ENCODE assay signal across 8 mouse cellular contexts in the genomic region with DNA sequence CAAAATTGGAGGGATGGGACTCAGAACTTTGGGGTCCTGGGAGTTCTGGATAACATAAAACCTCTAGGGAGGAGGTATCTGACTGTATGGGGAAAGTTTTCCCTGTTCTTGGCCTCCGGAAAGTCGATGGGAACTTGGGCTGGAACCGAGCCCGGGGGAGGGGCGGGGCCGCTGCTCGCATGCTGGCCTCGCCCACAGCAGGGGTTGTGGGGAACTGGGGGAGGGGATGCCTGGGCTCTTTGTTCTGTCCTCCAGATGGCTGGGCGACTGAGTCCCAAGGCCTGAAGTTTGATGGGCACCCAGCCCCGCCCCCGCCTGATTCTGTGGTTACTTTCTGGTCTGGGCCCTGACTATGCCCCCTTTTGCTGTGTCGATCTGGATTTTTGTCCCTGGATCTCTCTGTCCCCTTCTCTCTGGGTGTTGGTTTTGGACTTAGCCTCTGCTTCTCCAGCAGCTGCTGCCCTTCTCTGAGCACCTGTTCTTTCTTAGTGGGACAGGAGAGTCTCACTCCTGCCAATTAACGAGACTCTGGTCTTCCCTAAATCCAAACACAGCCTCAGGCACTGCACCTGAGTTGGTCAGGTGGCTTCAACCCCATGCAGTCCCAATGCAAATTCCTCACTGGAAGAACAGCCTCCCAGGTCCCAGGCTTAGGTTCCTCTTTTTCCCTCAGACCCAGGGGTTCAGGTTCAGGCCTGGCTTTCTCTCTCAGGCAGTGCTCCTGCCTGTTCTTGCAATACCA. TPM values are rescaled to one million over a fixed set of nuclear protein-coding genes. Genes with fewer than 3 reads are reported as not detected.
DNase-seq lines count a peak whose midpoint lies in the region; ATAC-seq lines count a peak whose summit lies in the region.

No protein-coding gene starts in this region.

- whole genome bisulfite sequencing in heart, embryonic 13.5 days: 1% methylated on average over 13 of the region's 13 CpGs
- 0% methylated on average over 13 of the region's 13 CpGs for WGBS in midbrain, embryonic 11.5 days

- peak overlapping the region; percentile 99 for H3K9ac ChIP-seq in heart, embryonic 13.5 days
- peak overlapping the region; percentile 100 for H3K9ac ChIP-seq in midbrain, embryonic 11.5 days (ENCODE audit: low read length)

- peak overlapping the region; percentile 90 for H3K4me3 ChIP-seq in heart, embryonic 13.5 days
- H3K4me3 ChIP-seq in midbrain, embryonic 11.5 days (ENCODE audit: low read depth, low read length): peak overlapping the region; percentile 85

- H3K27ac ChIP-seq in heart, embryonic 13.5 days (replicated peaks): peak overlapping the region; percentile 96
- H3K27ac ChIP-seq in midbrain, embryonic 11.5 days (ENCODE audit: low read depth, low read length): peak overlapping the region; percentile 96

- peaks cover 46% of the 10 kb centered on the region for H3K36me3 ChIP-seq in heart, embryonic 13.5 days
- H3K36me3 ChIP-seq in midbrain, embryonic 11.5 days (ENCODE audit: control insufficient read depth, insufficient read depth, low read length): peaks cover 20% of the 10 kb centered on the region

- peak; percentile 67; the same call in 1 of the 2 replicates for ATAC-seq in heart, embryonic 13.5 days (ENCODE audit: extremely low read depth, insufficient number of reproducible peaks, low FRiP score, low TSS enrichment)
- peak; percentile 83 for ATAC-seq in midbrain, embryonic 11.5 days (ENCODE audit: low FRiP score)

- no peaks in the 10 kb centered on the region for H3K9me3 ChIP-seq in heart, embryonic 13.5 days
- no peaks in the 10 kb centered on the region for H3K9me3 ChIP-seq in midbrain, embryonic 11.5 days (ENCODE audit: control insufficient read depth, low read length)

- H3K4me2 ChIP-seq in heart, embryonic 13.5 days: peak overlapping the region; percentile 83
- H3K4me2 ChIP-seq in midbrain, embryonic 11.5 days: peak overlapping the region; percentile 93

- peaks cover 38% of the 10 kb centered on the region for H3K4me1 ChIP-seq in heart, embryonic 13.5 days
- peaks cover 19% of the 10 kb centered on the region for H3K4me1 ChIP-seq in midbrain, embryonic 11.5 days (ENCODE audit: control insufficient read depth, insufficient read depth, low read length)

- peak; percentile 55 for DNase-seq in kidney, adult 18-20 months
- DNase-seq in kidney, adult 9 months: no peak
- DNase-seq in embryo, embryonic 11 days: peak; percentile 96
- DNase-seq in kidney, postnatal 4 days: peak; percentile 93 to 95
- DNase-seq in midbrain, embryonic 11.5 days (ENCODE audit: low spot score, missing footprints): peak; percentile 98
- no peak for DNase-seq in layer of hippocampus, postnatal 25 days (ENCODE audit: extremely low spot score in 1 of 2, low spot score in 1 of 2)
- no peak for DNase-seq in layer of hippocampus, adult 11-12 months (ENCODE audit: low spot score)

- H3K27me3 ChIP-seq in heart, embryonic 13.5 days (replicated peaks): peaks cover 14% of the 10 kb centered on the region
- peaks cover 5% of the 10 kb centered on the region for H3K27me3 ChIP-seq in midbrain, embryonic 11.5 days (ENCODE audit: control insufficient read depth, insufficient read depth, low read length)

RNA-seq across cellular contexts. Expression of a gene that starts 1.1 kb away (rescaled TPM):
- 127 and 139 TPM in 2 replicates for polyA plus RNA-seq in heart, embryonic 13.5 days (2015; fragmentation: Nextera tagmentation; extraction: Ambion mirVana)
- 241 and 253 TPM in 2 replicates for polyA plus RNA-seq in midbrain, embryonic 11.5 days (2014; fragmentation: Nextera tagmentation; extraction: Ambion mirVana)
- 1 to 10 TPM; 4.7 to 5.5 TPM for total RNA-seq in layer of hippocampus, postnatal 25 days (2021)

RNA-seq across cellular contexts. Expression of a gene that starts 4.7 kb away (rescaled TPM):
- polyA plus RNA-seq in heart, embryonic 13.5 days (2015; fragmentation: Nextera tagmentation; extraction: Ambion mirVana): 1.5 and 1.7 TPM in 2 replicates
- polyA plus RNA-seq in midbrain, embryonic 11.5 days (2014; fragmentation: Nextera tagmentation; extraction: Ambion mirVana): 0.81 and 1.2 TPM in 2 replicates
- total RNA-seq in layer of hippocampus, postnatal 25 days (2021): 1 to 10 TPM; 1.2 to 2.4 TPM

RNA-seq across cellular contexts. Expression of a gene that starts 11.9 kb away (rescaled TPM):
- polyA plus RNA-seq in heart, embryonic 13.5 days (2015; fragmentation: Nextera tagmentation; extraction: Ambion mirVana): 0.51 and 0.74 TPM in 2 replicates
- polyA plus RNA-seq in midbrain, embryonic 11.5 days (2014; fragmentation: Nextera tagmentation; extraction: Ambion mirVana): 0.52 and 0.86 TPM in 2 replicates
- 1 to 10 TPM; 2.4 to 2.9 TPM for total RNA-seq in layer of hippocampus, postnatal 25 days (2021)

RNA-seq across cellular contexts. Expression of a gene that starts 22.3 kb away (rescaled TPM):
- 1.7 and 2.4 TPM in 2 replicates for polyA plus RNA-seq in heart, embryonic 13.5 days (2015; fragmentation: Nextera tagmentation; extraction: Ambion mirVana)
- 0.81 and 0.97 TPM in 2 replicates for polyA plus RNA-seq in midbrain, embryonic 11.5 days (2014; fragmentation: Nextera tagmentation; extraction: Ambion mirVana)
- 1 to 10 TPM; 3.1 to 5.7 TPM for total RNA-seq in layer of hippocampus, postnatal 25 days (2021)

RNA-seq across cellular contexts. Expression of a gene that starts 24.3 kb away (rescaled TPM):
- polyA plus RNA-seq in heart, embryonic 13.5 days (2015; fragmentation: Nextera tagmentation; extraction: Ambion mirVana): 0.27 and 0.41 TPM in 2 replicates
- not detected in 2 replicates for polyA plus RNA-seq in midbrain, embryonic 11.5 days (2014; fragmentation: Nextera tagmentation; extraction: Ambion mirVana)
- 1 to 10 TPM; 1.6 to 2.2 TPM for total RNA-seq in layer of hippocampus, postnatal 25 days (2021)

Comparison
In these comparisons a context has a peak if more than half of its experiments do, and no peak if none do; other contexts are left out.
1. DNase-seq: peak in kidney, adult 18-20 months (single experiment), embryo, embryonic 11 days (single experiment), kidney, postnatal 4 days (2 of 2) and midbrain, embryonic 11.5 days (single experiment); none in kidney, adult 9 months (single experiment), layer of hippocampus, postnatal 25 days (0 of 2) and layer of hippocampus, adult 11-12 months (single experiment).